ENCODE assay signal across 8 mouse cellular contexts in genomic region chr2:38512308-38513182, GRCm38 (mm10). TPM values are rescaled to one million over a fixed set of nuclear protein-coding genes. Genes with fewer than 3 reads are reported as not detected.
DNase-seq lines count a peak whose midpoint lies in the region; ATAC-seq and TF ChIP-seq lines count a peak whose summit lies in the region.

No protein-coding gene starts in this region.

- no peaks in the 10 kb centered on the region for H3K36me3 ChIP-seq in embryonic facial prominence, embryonic 11.5 days (replicated peaks; ENCODE audit: control insufficient read depth, insufficient read depth, low read depth, low read length)
- peaks cover 7% of the 10 kb centered on the region; the same call in 1 of the 2 replicates for H3K36me3 ChIP-seq in heart, embryonic 12.5 days
- H3K36me3 ChIP-seq in kidney, postnatal 0 days (ENCODE audit: insufficient read depth, low read length) = no peaks in the 10 kb centered on the region

- TF ChIP-seq CTCF in kidney, postnatal 0 days (IDR thresholded peaks at IDR 0.05; ENCODE audit: low read depth) = no peak

- no peaks in the 10 kb centered on the region for H3K27me3 ChIP-seq in embryonic facial prominence, embryonic 11.5 days (ENCODE audit: control insufficient read depth, insufficient read depth, low read length)
- no peaks in the 10 kb centered on the region for H3K27me3 ChIP-seq in heart, embryonic 12.5 days (replicated peaks)
- no peaks in the 10 kb centered on the region for H3K27me3 ChIP-seq in kidney, postnatal 0 days (ENCODE audit: insufficient read depth, low read length)

- peak overlapping the region; percentile 72 for H3K27ac ChIP-seq in embryonic facial prominence, embryonic 11.5 days (replicated peaks; ENCODE audit: low read depth, low read length)
- peak overlapping the region; percentile 89 for H3K27ac ChIP-seq in heart, embryonic 12.5 days (ENCODE audit: poor library complexity, severe bottlenecking)
- H3K27ac ChIP-seq in kidney, postnatal 0 days = peak overlapping the region; percentile 77

- ATAC-seq in embryonic facial prominence, embryonic 11.5 days (replicated peaks; ENCODE audit: insufficient number of reproducible peaks, low FRiP score, low TSS enrichment, low read depth) = no peak
- no peak; the same call in 1 of the 2 replicates for ATAC-seq in heart, embryonic 12.5 days (ENCODE audit: insufficient number of reproducible peaks, low FRiP score)
- no peak for ATAC-seq in kidney, postnatal 0 days (replicated peaks; ENCODE audit: low FRiP score, low read depth)

- H3K9me3 ChIP-seq in embryonic facial prominence, embryonic 11.5 days (replicated peaks; ENCODE audit: control insufficient read depth, low read length) = no peaks in the 10 kb centered on the region
- H3K9me3 ChIP-seq in heart, embryonic 12.5 days (replicated peaks) = no peaks in the 10 kb centered on the region
- no peaks in the 10 kb centered on the region for H3K9me3 ChIP-seq in kidney, postnatal 0 days (replicated peaks; ENCODE audit: low read length)

- WGBS in embryonic facial prominence, embryonic 11.5 days = 10% methylated on average over 16 of the region's 16 CpGs
- WGBS in heart, embryonic 12.5 days = 29% methylated on average over 16 of the region's 16 CpGs
- 9% methylated on average over 16 of the region's 16 CpGs for WGBS in kidney, postnatal 0 days

- intact Hi-C loops in left cerebral cortex, postnatal 4 days (cut with DNase I) = no loop called here

- no peaks in the 10 kb centered on the region for H3K4me1 ChIP-seq in embryonic facial prominence, embryonic 11.5 days (ENCODE audit: control insufficient read depth, insufficient read depth, low read length)
- H3K4me1 ChIP-seq in heart, embryonic 12.5 days (replicated peaks) = peaks cover 49% of the 10 kb centered on the region
- H3K4me1 ChIP-seq in kidney, postnatal 0 days (replicated peaks; ENCODE audit: insufficient read depth, low read length) = peaks cover 27% of the 10 kb centered on the region

- H3K9ac ChIP-seq in embryonic facial prominence, embryonic 11.5 days (replicated peaks; ENCODE audit: low read length) = peak overlapping the region; percentile 94
- H3K9ac ChIP-seq in heart, embryonic 12.5 days = peak overlapping the region; percentile 93
- peak overlapping the region; percentile 84 for H3K9ac ChIP-seq in kidney, postnatal 0 days (ENCODE audit: low read depth, low read length)

- H3K4me2 ChIP-seq in embryonic facial prominence, embryonic 11.5 days (ENCODE audit: low read depth, low read length) = peak overlapping the region; percentile 83
- H3K4me2 ChIP-seq in heart, embryonic 12.5 days = peak overlapping the region; percentile 82
- H3K4me2 ChIP-seq in kidney, postnatal 0 days (ENCODE audit: low read length) = peak overlapping the region; percentile 87

- peak overlapping the region; percentile 91 for H3K4me3 ChIP-seq in embryonic facial prominence, embryonic 11.5 days (ENCODE audit: low read depth, low read length)
- peak overlapping the region; percentile 83 for H3K4me3 ChIP-seq in heart, embryonic 12.5 days
- H3K4me3 ChIP-seq in kidney, postnatal 0 days (replicated peaks; ENCODE audit: low read depth, low read length) = peak overlapping the region; percentile 92

- peak; percentile 56 for DNase-seq in left cerebral cortex, postnatal 4 days
- no peak for DNase-seq in left cerebral cortex, adult 9 months (ENCODE audit: low spot score in 2 of 2)
- DNase-seq in embryonic facial prominence, embryonic 11.5 days (ENCODE audit: low spot score) = peak; percentile 44
- peak; percentile 78 for DNase-seq in kidney, postnatal 0 days (ENCODE audit: low spot score)
- peak; percentile 83 for DNase-seq in lung, postnatal 36 days
- peak; percentile 71 for DNase-seq in testis, postnatal 10 days (ENCODE audit: low spot score)
- DNase-seq in frontal cortex, postnatal 25 days (ENCODE audit: low spot score in 2 of 2) = no peak

RNA-seq across cellular contexts. Expression of gene Nek6, which starts 1.1 kb away (rescaled TPM):
- 10 to 100 TPM; 29.0 to 33.7 TPM for total RNA-seq in left cerebral cortex, postnatal 4 days (2021)
- 111 and 117 TPM in 2 replicates for polyA plus RNA-seq in embryonic facial prominence, embryonic 11.5 days (2014; fragmentation: Nextera tagmentation; extraction: Ambion mirVana)
- polyA plus RNA-seq in heart, embryonic 12.5 days (2016; fragmentation: Nextera tagmentation; extraction: Ambion mirVana) = 71.8 and 79.2 TPM in 2 replicates
- 35.1 and 39.2 TPM in 2 replicates for polyA plus RNA-seq in kidney, postnatal 0 days (2015; fragmentation: Nextera tagmentation; extraction: Ambion mirVana)

Comparison
In these comparisons a context has a peak if more than half of its experiments do, and no peak if none do; other contexts are left out.
1. DNase-seq: peak in left cerebral cortex, postnatal 4 days (single experiment), embryonic facial prominence, embryonic 11.5 days (single experiment), kidney, postnatal 0 days (single experiment), lung, postnatal 36 days (single experiment) and testis, postnatal 10 days (single experiment); none in left cerebral cortex, adult 9 months (0 of 2) and frontal cortex, postnatal 25 days (0 of 2).
2. Peak in every context shown above with its lines, with median percentiles within 50 percentile points of each other: H3K27ac ChIP-seq, H3K4me2 ChIP-seq, H3K4me3 ChIP-seq and H3K9ac ChIP-seq.